Mouse (Mus musculus): ENCODE measurements at regions not wholly inside any gene's neighbourhood (a gene's known extent, or its start where the extent isn't known, plus 50 kb on each side); places are given as distances from the start of the nearest gene placed in this dataset.

GRCm38 (mm10) chr15:5414401-5414800 lies 170.4 kb upstream of the Ptger4 start:
- intact Hi-C loops (cut with DNase I): no loop called here

GRCm38 (mm10) chr15:5416031-5416430 lies 172.0 kb upstream of the Ptger4 start:
- intact Hi-C loops (cut with DNase I): no loop called here

GRCm38 (mm10) chr15:5426641-5427040 lies 182.7 kb upstream of the Ptger4 start:
- intact Hi-C loops (cut with DNase I): no loop called here

GRCm38 (mm10) chr15:5427319-5428048 lies 183.5 kb upstream of the Ptger4 start:
- intact Hi-C loops (cut with DNase I): no loop called here

GRCm38 (mm10) chr15:5432018-5432417 lies 188.0 kb upstream of the Ptger4 start:
- intact Hi-C loops (cut with DNase I): no loop called here

GRCm38 (mm10) chr15:5437020-5437419 lies 193.0 kb upstream of the Ptger4 start:
- intact Hi-C loops (cut with DNase I): no loop called here

GRCm38 (mm10) chr15:5446040-5446755 lies 202.2 kb upstream of the Ptger4 start:
- intact Hi-C loops (cut with DNase I): no loop called here

- intact Hi-C loops (cut with DNase I): no loop called here
Observed at GRCm38 (mm10) chr15:5446756-5447314, 202.8 kb upstream of the Ptger4 start.

GRCm38 (mm10) chr15:5447707-5448496 lies 203.9 kb upstream of the Ptger4 start:
- intact Hi-C loops (cut with DNase I): no loop called here

GRCm38 (mm10) chr15:5459083-5459482 lies 215.1 kb upstream of the Ptger4 start:
- intact Hi-C loops (cut with DNase I): no loop called here

GRCm38 (mm10) chr15:5459580-5459979 lies 215.6 kb upstream of the Ptger4 start:
- intact Hi-C loops (cut with DNase I): no loop called here

GRCm38 (mm10) chr15:5462651-5463050 lies 218.7 kb upstream of the Ptger4 start:
- intact Hi-C loops (cut with DNase I): no loop called here

GRCm38 (mm10) chr15:5464732-5465131 lies 220.7 kb upstream of the Ptger4 start:
- intact Hi-C loops (cut with DNase I): no loop called here

GRCm38 (mm10) chr15:5468535-5469073 lies 224.6 kb upstream of the Ptger4 start:
- intact Hi-C loops (cut with DNase I): no loop called here

GRCm38 (mm10) chr15:5475389-5475995 lies 231.5 kb upstream of the Ptger4 start:
- intact Hi-C loops (cut with DNase I): loop anchor here (2.0 kb wide), 1 partner anchor 441 kb away; no protein-coding TSS in a partner anchor

- intact Hi-C loops (cut with DNase I): no loop called here
Observed at GRCm38 (mm10) chr15:5493286-5493685, 249.3 kb upstream of the Ptger4 start.

- intact Hi-C loops (cut with DNase I): no loop called here
Observed at GRCm38 (mm10) chr15:5495187-5495849, 251.3 kb upstream of the Ptger4 start.

GRCm38 (mm10) chr15:5495954-5496353 lies 252.0 kb upstream of the Ptger4 start:
- intact Hi-C loops (cut with DNase I): no loop called here

GRCm38 (mm10) chr15:5504502-5504901 lies 260.5 kb upstream of the Ptger4 start:
- intact Hi-C loops (cut with DNase I): no loop called here

- intact Hi-C loops (cut with DNase I): no loop called here
Observed at GRCm38 (mm10) chr15:5506848-5507544, 263.0 kb upstream of the Ptger4 start.
